27 mouse cellular contexts compared by ENCODE assay signal in the genomic region with DNA sequence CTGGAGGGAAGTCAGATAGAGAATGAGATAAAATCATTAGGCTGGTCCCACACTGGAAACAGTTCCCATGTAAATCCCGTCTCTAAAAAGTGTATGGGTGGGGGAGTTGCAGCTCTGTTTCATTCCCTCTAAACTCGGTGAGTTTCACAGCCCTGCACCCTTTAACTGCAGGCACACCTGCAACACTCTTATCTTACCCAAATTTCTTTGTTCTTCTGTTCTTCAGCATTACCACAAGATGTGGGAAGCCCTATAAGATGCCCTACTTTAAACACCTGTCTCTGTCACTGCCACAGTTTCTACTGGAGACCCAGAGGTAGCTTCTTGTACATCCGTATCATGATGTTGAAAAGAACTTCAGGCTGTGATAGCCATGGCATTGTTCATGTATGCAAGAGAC.
DNase-seq lines count a peak whose midpoint lies in the region; TF ChIP-seq lines count a peak whose summit lies in the region.
"Had no signal": no experiment of that assay in that cellular context is flagged by ENCODE, and none has a peak within 500 bp of the region (broad histone marks: within the 10 kb centered on the region; RNA-seq: fewer than 3 reads in every experiment).

No protein-coding gene starts in this region.

- TF ChIP-seq POLR2A in heart, adult 2 months (IDR thresholded peaks at IDR 0.05; ENCODE audit: insufficient read depth, low read depth, low read length): no peak
- TF ChIP-seq POLR2A in lung, adult 2 months (IDR thresholded peaks at IDR 0.05; ENCODE audit: borderline replicate concordance, extremely low read depth, low read depth, low read length): no peak

- no peak for TF ChIP-seq EP300 in heart, adult 2 months (IDR thresholded peaks at IDR 0.05; ENCODE audit: insufficient read depth, low read depth, low read length)

- DNase-seq in heart, adult 11 months: peak; percentile 51
- DNase-seq in heart, adult 2 months: no peak
- peak; percentile 55 to 83 for DNase-seq in thymus, adult 18-20 months
- no peak for DNase-seq in thymus, postnatal 4 days
- peak; percentile 78 for DNase-seq in thymus, postnatal 14 days
- no peak for DNase-seq in frontal cortex, postnatal 14 days (ENCODE audit: low spot score in 2 of 2)
- no peak for DNase-seq in lung, adult 2 months
- DNase-seq: adrenal gland, adult 8-10 months; adrenal gland, postnatal 25 days; cerebellum, adult 11-12 months; cerebellum, adult 8-10 months; cerebellum, postnatal 10 days; cerebellum, postnatal 36 days; embryo, embryonic 11 days; gastrocnemius, adult 2 months; gastrocnemius, postnatal 14 days; heart, adult 18-20 months; heart, postnatal 14 days had no signal

- no peaks in the 10 kb centered on the region for H3K79me2 ChIP-seq in heart, adult 2 months (replicated peaks; ENCODE audit: control insufficient read depth, insufficient read depth, low read length)

- H3K36me3 ChIP-seq in heart, adult 2 months (ENCODE audit: control insufficient read depth, insufficient read depth, low read length): no peaks in the 10 kb centered on the region
- H3K36me3 ChIP-seq: embryonic facial prominence, embryonic 10.5 days; embryonic facial prominence, embryonic 13.5 days; forebrain, embryonic 12.5 days; forebrain, embryonic 15.5 days; heart, embryonic 10.5 days; heart, embryonic 13.5 days; hindbrain, embryonic 12.5 days; hindbrain, embryonic 15.5 days had no signal

- H3K27ac ChIP-seq in heart, adult 2 months: no peak overlapping the region
- H3K27ac ChIP-seq: embryonic facial prominence, embryonic 10.5 days; embryonic facial prominence, embryonic 13.5 days; forebrain, embryonic 12.5 days; forebrain, embryonic 15.5 days; gastrocnemius, adult 2 months; heart, embryonic 10.5 days; heart, embryonic 13.5 days; hindbrain, embryonic 12.5 days; hindbrain, embryonic 15.5 days had no signal

- no peak overlapping the region for H3K9ac ChIP-seq in heart, adult 2 months (ENCODE audit: low read depth, low read length)
- H3K9ac ChIP-seq: embryonic facial prominence, embryonic 13.5 days; forebrain, embryonic 12.5 days; forebrain, embryonic 15.5 days; heart, embryonic 13.5 days; hindbrain, embryonic 12.5 days; hindbrain, embryonic 15.5 days had no signal

- 49% methylated on average over 3 of the region's 3 CpGs for WGBS in heart, adult 2 months
- WGBS in lung, adult 2 months: 48% methylated on average over 3 of the region's 3 CpGs

- no peaks in the 10 kb centered on the region for H3K4me1 ChIP-seq in heart, adult 2 months (ENCODE audit: control insufficient read depth, insufficient read depth, low read length)
- H3K4me1 ChIP-seq in lung, adult 2 months (ENCODE audit: control insufficient read depth, insufficient read depth, low read length): no peaks in the 10 kb centered on the region
- H3K4me1 ChIP-seq: embryonic facial prominence, embryonic 10.5 days; embryonic facial prominence, embryonic 13.5 days; forebrain, embryonic 12.5 days; forebrain, embryonic 15.5 days; heart, embryonic 10.5 days; heart, embryonic 13.5 days; hindbrain, embryonic 12.5 days; hindbrain, embryonic 15.5 days had no signal

- no peaks in the 10 kb centered on the region for H3K27me3 ChIP-seq in heart, adult 2 months (ENCODE audit: control insufficient read depth, insufficient read depth, low read length)
- H3K27me3 ChIP-seq: embryonic facial prominence, embryonic 13.5 days; forebrain, embryonic 12.5 days; forebrain, embryonic 15.5 days; heart, embryonic 13.5 days; hindbrain, embryonic 12.5 days; hindbrain, embryonic 15.5 days had no signal

- intact Hi-C loops in heart, adult 2 months (cut with DNase I): no loop called here

- H3K4me3 ChIP-seq in heart, adult 2 months: no peak overlapping the region
- no peak overlapping the region for H3K4me3 ChIP-seq in lung, adult 2 months (replicated peaks; ENCODE audit: extremely low read depth, low read depth, low read length)
- H3K4me3 ChIP-seq: embryonic facial prominence, embryonic 10.5 days; embryonic facial prominence, embryonic 13.5 days; erythroblast, embryonic 14.5 days; forebrain, embryonic 12.5 days; forebrain, embryonic 15.5 days; gastrocnemius, adult 2 months; heart, embryonic 10.5 days; heart, embryonic 13.5 days; hindbrain, embryonic 12.5 days; hindbrain, embryonic 15.5 days had no signal

- no peak for TF ChIP-seq CTCF in heart, adult 2 months (IDR thresholded peaks at IDR 0.05)
- TF ChIP-seq CTCF in lung, adult 2 months (IDR thresholded peaks at IDR 0.05; ENCODE audit: insufficient read depth, low read length): no peak

Comparison
In these comparisons a context has a peak if more than half of its experiments do, and no peak if none do; other contexts are left out.
1. DNase-seq: peak in heart, adult 11 months (single experiment), thymus, adult 18-20 months (2 of 2) and thymus, postnatal 14 days (single experiment); none in heart, adult 2 months (0 of 2), thymus, postnatal 4 days (single experiment), frontal cortex, postnatal 14 days (0 of 2) and lung, adult 2 months (single experiment).